Mouse (Mus musculus): ENCODE measurements around the gene Rasa2. TPM values are rescaled to one million over a fixed set of nuclear protein-coding genes. Genes with fewer than 3 reads are reported as not detected.
A peak's percentile ranks its signal among the peaks of the same experiment; 100 is the strongest.

Rasa2 gene
- polyA plus RNA-seq, 1 experiment from 2014 or later = 20.2 TPM

GRCm38 (mm10) chr9:96636423-96637156, 5.2 kb upstream of the Rasa2 start:
- H3K4me1 ChIP-seq = 0 out of 2 replicates have a peak, but pooled peaks cover 4% of the 10 kb centered on the region
- peaks cover 15% of the 10 kb centered on the region; the same call in 1 of the 2 replicates for H3K27me3 ChIP-seq
- no peak for ATAC-seq (ENCODE audit: low FRiP score)
- H3K9me3 ChIP-seq (replicated peaks) = no peaks in the 10 kb centered on the region
- WGBS = 62% methylated on average over 9 of the region's 9 CpGs
- H3K36me3 ChIP-seq = no peaks in the 10 kb centered on the region
- H3K9ac ChIP-seq = no peak overlapping the region
- H3K27ac ChIP-seq = no peak overlapping the region
- no peak overlapping the region for H3K4me2 ChIP-seq (replicated peaks)
- no peak overlapping the region for H3K4me3 ChIP-seq

- Histone ChIP-seq H3K4me2 (replicated peaks) (no peak overlapping the region), H3K36me3 (no peaks in the 10 kb centered on the region), H3K9me3 (replicated peaks) (no peaks in the 10 kb centered on the region), H3K27me3 (peaks cover 15% of the 10 kb centered on the region; the same call in 1 of the 2 replicates), H3K9ac (no peak overlapping the region), H3K4me1 (0 out of 2 replicates have a peak, but pooled peaks cover 4% of the 10 kb centered on the region), H3K4me3 (no peak overlapping the region), H3K27ac (no peak overlapping the region)
- no peak for ATAC-seq (ENCODE audit: low FRiP score)
- 85% methylated on average over 3 of the region's 3 CpGs for WGBS
Measured at GRCm38 (mm10) chr9:96635899-96636298, 4.5 kb upstream of the Rasa2 start.

DNA sequence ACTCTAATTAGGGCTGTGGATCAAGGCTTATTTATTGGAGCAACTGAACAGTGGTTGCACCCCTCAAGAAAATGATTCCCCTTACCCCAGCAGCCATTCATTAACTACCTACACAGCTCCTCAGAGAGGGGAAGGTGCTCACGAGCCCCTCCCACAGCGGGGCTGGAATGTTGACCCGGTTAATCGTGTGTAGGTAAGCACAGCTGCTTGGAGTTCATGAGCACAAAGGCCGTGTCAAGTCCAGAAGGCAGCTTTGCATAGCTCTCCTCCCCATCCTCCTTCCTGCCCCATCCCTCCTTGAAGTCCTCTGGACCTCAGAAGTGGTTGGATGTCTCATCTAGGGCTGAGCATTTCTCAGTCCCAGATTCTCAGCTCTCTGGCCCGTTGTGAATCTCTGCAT, 3.8 kb upstream of the Rasa2 start:
- Histone ChIP-seq H3K9me3 (replicated peaks) (no peaks in the 10 kb centered on the region), H3K27ac (no peak overlapping the region), H3K36me3 (no peaks in the 10 kb centered on the region), H3K4me1 (0 out of 2 replicates have a peak, but pooled peaks cover 4% of the 10 kb centered on the region), H3K4me3 (no peak overlapping the region), H3K9ac (no peak overlapping the region), H3K4me2 (replicated peaks) (no peak overlapping the region), H3K27me3 (peaks cover 15% of the 10 kb centered on the region; the same call in 1 of the 2 replicates)
- ATAC-seq (ENCODE audit: low FRiP score) = no peak
- WGBS = 75% methylated on average over 6 of the region's 6 CpGs

DNA sequence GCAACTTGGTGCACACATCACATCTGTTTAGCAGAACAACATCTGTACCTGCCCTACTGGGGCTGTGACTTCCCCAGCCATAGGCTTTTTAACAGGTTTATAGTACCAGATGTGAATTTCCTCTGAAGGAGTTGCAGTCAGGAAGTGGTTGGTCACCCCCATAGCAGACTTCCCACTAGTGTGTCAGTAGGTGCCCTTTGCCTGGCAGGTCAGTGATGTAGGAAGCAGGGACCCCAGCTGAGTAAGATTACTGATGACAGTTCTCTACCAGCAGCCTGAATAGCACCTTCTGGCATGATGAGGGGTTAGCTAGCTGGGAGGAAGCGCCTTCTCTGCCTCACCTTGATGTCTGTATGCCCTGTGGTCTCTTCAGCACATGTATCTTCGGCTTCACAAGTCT, 2.4 kb upstream of the Rasa2 start:
- Histone ChIP-seq H3K9ac (no peak overlapping the region), H3K36me3 (no peaks in the 10 kb centered on the region), H3K9me3 (replicated peaks) (no peaks in the 10 kb centered on the region), H3K4me3 (no peak overlapping the region), H3K27ac (no peak overlapping the region), H3K27me3 (peaks cover 11% of the 10 kb centered on the region; the same call in 1 of the 2 replicates), H3K4me1 (0 out of 2 replicates have a peak, but pooled peaks cover 4% of the 10 kb centered on the region), H3K4me2 (replicated peaks) (no peak overlapping the region)
- WGBS = 84% methylated on average over 2 of the region's 2 CpGs
- ATAC-seq (ENCODE audit: low FRiP score) = no peak

GRCm38 (mm10) chr9:96632756-96633155, 1.3 kb upstream of the Rasa2 start:
- ATAC-seq (ENCODE audit: low FRiP score) = no peak
- 0 out of 2 replicates have a peak, but pooled peaks cover 6% of the 10 kb centered on the region for H3K4me1 ChIP-seq
- H3K36me3 ChIP-seq = no peaks in the 10 kb centered on the region
- H3K4me2 ChIP-seq (replicated peaks) = no peak overlapping the region
- 63% methylated on average over 7 of the region's 7 CpGs for WGBS
- no peaks in the 10 kb centered on the region for H3K9me3 ChIP-seq (replicated peaks)
- no peak overlapping the region for H3K9ac ChIP-seq
- peaks cover 11% of the 10 kb centered on the region; the same call in 1 of the 2 replicates for H3K27me3 ChIP-seq
- H3K4me3 ChIP-seq = no peak overlapping the region
- no peak overlapping the region for H3K27ac ChIP-seq

DNA sequence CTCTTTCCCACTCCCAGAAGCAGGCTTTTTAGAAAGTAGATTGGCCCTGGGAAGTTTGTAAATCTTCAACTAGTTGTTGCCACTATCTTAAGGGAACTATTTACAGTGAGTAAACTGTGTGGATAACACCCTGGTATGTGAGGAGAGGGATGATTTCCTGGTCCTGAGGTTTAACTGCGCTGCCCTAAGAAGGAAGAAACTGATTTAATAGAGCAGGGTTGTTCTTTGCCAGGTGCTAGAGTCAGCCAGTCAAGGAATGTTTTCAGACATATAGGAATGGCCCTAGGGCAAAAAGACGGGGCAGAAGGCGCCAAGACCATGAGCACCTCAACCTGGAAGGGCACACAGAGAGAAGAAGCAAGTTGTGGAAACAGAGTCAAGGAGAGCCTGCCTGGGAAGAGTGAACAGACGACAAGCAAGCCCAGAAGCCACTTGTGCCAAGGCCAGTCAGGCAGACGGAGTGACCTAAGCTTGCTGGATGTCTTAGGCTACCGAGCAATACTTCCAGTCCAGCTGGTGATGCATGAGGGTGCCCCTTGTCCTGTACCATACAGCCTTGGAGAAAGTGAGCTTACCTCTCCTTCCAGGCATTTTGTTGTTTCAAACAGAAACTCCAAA, 765 bp upstream of the Rasa2 start:
- no peak overlapping the region for H3K9ac ChIP-seq
- ATAC-seq (ENCODE audit: low FRiP score) = no peak
- 64% methylated on average over 6 of the region's 6 CpGs for WGBS

DNA sequence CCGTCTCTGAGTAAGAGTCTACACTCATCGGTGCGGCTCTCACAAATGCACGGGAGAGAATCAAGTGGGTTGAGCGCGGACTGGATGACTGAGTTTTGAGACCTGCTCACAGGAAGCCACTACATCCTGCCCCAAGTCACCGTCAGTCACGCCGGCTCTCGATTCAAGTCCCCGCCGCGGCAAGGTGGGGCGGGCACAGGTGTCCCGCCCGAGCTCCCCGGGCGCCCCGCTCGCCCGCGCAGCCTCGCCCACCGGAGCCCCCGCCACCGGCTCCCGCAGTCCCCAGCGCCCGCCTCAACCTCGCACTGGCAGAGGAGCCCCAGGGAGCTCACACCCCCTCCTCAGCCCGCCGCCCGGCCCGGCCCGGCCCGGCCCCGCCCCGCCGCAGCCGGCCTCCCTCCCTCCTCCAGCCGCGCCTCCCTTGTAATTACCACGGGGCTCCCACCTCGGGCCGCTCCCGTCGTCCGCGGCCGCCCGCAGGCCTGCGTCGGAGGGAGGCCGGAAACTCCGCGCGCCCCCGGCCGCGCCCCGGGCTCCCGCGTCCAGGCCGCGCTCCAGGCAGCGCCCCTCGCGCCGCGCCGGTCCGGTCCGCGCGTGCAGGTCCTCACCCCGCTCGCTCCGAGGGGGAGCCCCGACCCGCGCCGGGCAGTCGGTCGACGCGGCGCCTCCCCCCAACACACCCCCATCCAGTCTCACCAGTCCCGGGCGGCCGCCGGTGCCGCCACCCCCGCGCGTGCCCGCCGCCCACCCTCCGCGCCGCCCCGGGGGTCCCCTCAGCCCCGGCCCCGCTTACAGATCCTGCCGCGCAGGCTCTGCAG, 637 bp downstream of the Rasa2 start:
- no peaks in the 10 kb centered on the region for H3K9me3 ChIP-seq (replicated peaks)
- peak overlapping the region; percentile 74 for H3K4me2 ChIP-seq (replicated peaks)
- 0 out of 2 replicates have a peak, but pooled peaks cover 6% of the 10 kb centered on the region for H3K4me1 ChIP-seq
- peak; percentile 86 for ATAC-seq (ENCODE audit: low FRiP score)
- no peaks in the 10 kb centered on the region for H3K36me3 ChIP-seq
- H3K27me3 ChIP-seq = peaks cover 11% of the 10 kb centered on the region; the same call in 1 of the 2 replicates
- peak overlapping the region; percentile 89 for H3K4me3 ChIP-seq
- WGBS = 1% methylated on average over 74 of the region's 105 CpGs
- H3K9ac ChIP-seq = peak overlapping the region; percentile 96
- H3K27ac ChIP-seq = peak overlapping the region; percentile 98

More for the DNA sequence above, 765 bp upstream of the Rasa2 start:
- H3K27me3 ChIP-seq = peaks cover 11% of the 10 kb centered on the region; the same call in 1 of the 2 replicates
- no peak overlapping the region for H3K27ac ChIP-seq
- H3K4me1 ChIP-seq = 0 out of 2 replicates have a peak, but pooled peaks cover 6% of the 10 kb centered on the region
- no peaks in the 10 kb centered on the region for H3K9me3 ChIP-seq (replicated peaks)
- peak overlapping the region; percentile 89; the same call in 1 of the 2 replicates for H3K4me3 ChIP-seq
- H3K36me3 ChIP-seq = no peaks in the 10 kb centered on the region
- peak overlapping the region; percentile 74 for H3K4me2 ChIP-seq (replicated peaks)

DNA sequence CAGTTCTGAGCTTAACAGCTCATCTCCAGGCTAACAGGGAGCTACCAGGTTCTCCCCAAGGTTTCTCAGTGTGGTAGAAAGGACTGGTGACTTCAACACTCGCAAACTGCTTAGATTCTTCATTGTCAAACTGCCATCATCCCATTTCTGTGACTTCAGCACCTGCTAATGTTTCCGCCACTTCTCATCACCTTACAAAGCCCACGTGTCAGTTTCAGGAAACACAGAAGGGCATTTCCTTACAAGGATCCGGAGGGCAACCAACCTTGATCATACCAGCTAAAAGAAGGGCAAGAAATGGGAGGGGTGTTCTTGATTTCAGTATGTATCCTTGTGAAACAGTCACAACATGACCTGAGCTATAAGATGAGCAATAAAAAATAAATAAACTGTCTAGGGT, 2.3 kb downstream of the Rasa2 start:
- Histone ChIP-seq H3K27ac (no peak overlapping the region), H3K9ac (no peak overlapping the region), H3K9me3 (replicated peaks) (no peaks in the 10 kb centered on the region), H3K4me1 (0 out of 2 replicates have a peak, but pooled peaks cover 6% of the 10 kb centered on the region), H3K4me3 (no peak overlapping the region), H3K27me3 (peaks cover 11% of the 10 kb centered on the region; the same call in 1 of the 2 replicates), H3K4me2 (replicated peaks) (no peak overlapping the region), H3K36me3 (no peaks in the 10 kb centered on the region)
- 63% methylated on average over 4 of the region's 4 CpGs for WGBS
- no peak for ATAC-seq (ENCODE audit: low FRiP score)

GRCm38 (mm10) chr9:96627557-96628085, 3.8 kb downstream of the Rasa2 start:
- H3K27me3 ChIP-seq = peaks cover 5% of the 10 kb centered on the region; the same call in 1 of the 2 replicates
- H3K4me1 ChIP-seq = 0 out of 2 replicates have a peak, but pooled peaks cover 6% of the 10 kb centered on the region
- H3K9ac ChIP-seq = no peak overlapping the region
- no peaks in the 10 kb centered on the region for H3K36me3 ChIP-seq
- ATAC-seq (ENCODE audit: low FRiP score) = no peak
- H3K9me3 ChIP-seq (replicated peaks) = no peaks in the 10 kb centered on the region
- no peak overlapping the region for H3K4me2 ChIP-seq (replicated peaks)
- no peak overlapping the region for H3K27ac ChIP-seq
- 57% methylated on average over 5 of the region's 5 CpGs for WGBS
- H3K4me3 ChIP-seq = no peak overlapping the region

DNA sequence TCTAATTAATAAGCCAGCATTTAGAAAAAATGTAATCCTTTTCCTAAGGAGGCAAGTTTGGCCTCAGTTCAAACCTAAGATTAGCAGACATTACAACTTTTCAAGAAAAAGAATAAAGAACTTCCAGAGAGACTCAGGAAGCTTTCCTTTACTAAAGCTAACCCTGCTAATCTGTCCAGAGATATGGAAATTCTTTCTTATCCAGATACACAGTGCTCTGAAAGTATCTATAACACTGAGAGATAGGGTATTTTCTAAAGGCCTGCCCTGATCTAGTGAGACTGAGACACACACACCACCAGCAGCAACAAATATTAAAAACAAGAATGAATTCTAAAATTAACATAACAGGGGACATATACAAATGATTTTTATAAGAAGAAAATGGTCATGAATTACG, 4.4 kb downstream of the Rasa2 start:
- ATAC-seq (ENCODE audit: low FRiP score) = no peak
- Histone ChIP-seq H3K27ac (no peak overlapping the region), H3K27me3 (peaks cover 1% of the 10 kb centered on the region; the same call in 1 of the 2 replicates), H3K36me3 (no peaks in the 10 kb centered on the region), H3K4me1 (0 out of 2 replicates have a peak, but pooled peaks cover 6% of the 10 kb centered on the region), H3K9me3 (replicated peaks) (no peaks in the 10 kb centered on the region), H3K4me3 (no peak overlapping the region), H3K9ac (no peak overlapping the region), H3K4me2 (replicated peaks) (no peak overlapping the region)
- 84% methylated on average over 1 of the region's 1 CpGs for WGBS

DNA sequence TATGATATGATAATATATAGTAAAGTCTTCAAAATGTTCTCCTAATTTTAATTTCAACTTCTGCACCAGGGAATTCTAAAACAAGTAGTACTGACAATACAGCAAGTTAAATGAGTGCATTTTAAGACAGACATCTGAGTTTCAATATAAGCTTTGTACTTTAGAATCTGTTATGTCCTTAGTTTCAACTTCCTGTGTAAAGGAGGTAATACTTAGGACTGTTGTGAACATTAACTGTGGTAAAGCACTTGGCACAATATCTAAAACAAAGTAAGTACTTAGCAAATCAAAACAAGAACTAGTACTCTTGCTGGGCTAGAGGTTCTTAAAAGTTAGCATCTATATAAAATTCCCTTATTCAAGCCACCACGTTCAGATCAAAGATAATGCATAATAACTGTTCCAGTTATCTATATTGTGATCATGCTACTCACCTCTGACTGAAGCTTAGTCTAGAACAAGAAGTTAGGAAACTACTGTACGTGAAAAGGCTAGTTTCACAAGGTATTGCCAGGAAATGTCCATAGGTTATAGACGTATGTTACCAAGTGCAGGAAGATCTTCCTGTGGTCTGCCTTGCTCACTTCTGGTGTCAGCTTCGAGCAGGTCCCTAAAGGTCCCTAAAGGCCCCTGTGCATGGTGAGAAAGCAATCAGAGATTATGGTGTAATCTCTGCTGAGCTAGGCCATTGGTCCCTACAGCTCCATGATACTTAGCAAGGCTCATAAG, 12.8 kb downstream of the Rasa2 start:
- Histone ChIP-seq H3K36me3 (no peaks in the 10 kb centered on the region), H3K4me3 (no peak overlapping the region), H3K27ac (no peak overlapping the region), H3K9ac (no peak overlapping the region), H3K4me2 (replicated peaks) (no peak overlapping the region), H3K4me1 (no peaks in the 10 kb centered on the region), H3K9me3 (replicated peaks) (no peaks in the 10 kb centered on the region), H3K27me3 (no peaks in the 10 kb centered on the region)
- ATAC-seq (ENCODE audit: low FRiP score) = no peak
- WGBS = 93% methylated on average over 4 of the region's 4 CpGs

Data from hindbrain, embryonic 12.5 days (tissue).